Mouse (Mus musculus): Measurements from ENCODE around the gene Dennd2a.
A peak's percentile ranks its signal among the peaks of the same experiment; 100 is the strongest.

The Dennd2a gene

GRCm38 (mm10) chr6:39515739-39516131 is 41.9 kb downstream of the Dennd2a start:
- peak; percentile 31 for DNase-seq (ENCODE audit: low spot score)

- DNase-seq (ENCODE audit: low spot score): peak; percentile 41
These were observed 42.5 kb downstream of the Dennd2a start for GRCm38 (mm10) chr6:39515040-39515738.

GRCm38 (mm10) chr6:39503476-39503875 is 54.2 kb downstream of the Dennd2a start:
- DNase-seq (ENCODE audit: low spot score): no peak

- no peak for DNase-seq (ENCODE audit: low spot score)
These were observed 60.5 kb downstream of the Dennd2a start for GRCm38 (mm10) chr6:39497165-39497564.

GRCm38 (mm10) chr6:39493129-39493714 is 64.4 kb downstream of the Dennd2a start:
- peak; percentile 51 for DNase-seq (ENCODE audit: low spot score)

- no peak for DNase-seq (ENCODE audit: low spot score)
These were observed 65.5 kb downstream of the Dennd2a start for GRCm38 (mm10) chr6:39492161-39492560.

- no peak for DNase-seq (ENCODE audit: low spot score)
These were observed 66.5 kb downstream of the Dennd2a start for GRCm38 (mm10) chr6:39491203-39491602.

- no peak for DNase-seq (ENCODE audit: low spot score)
These were observed 69.4 kb downstream of the Dennd2a start for GRCm38 (mm10) chr6:39488292-39488691.

GRCm38 (mm10) chr6:39483656-39484055 is 74.0 kb downstream of the Dennd2a start:
- DNase-seq (ENCODE audit: low spot score): no peak

GRCm38 (mm10) chr6:39478509-39479150 is 79.0 kb downstream of the Dennd2a start:
- DNase-seq (ENCODE audit: low spot score): no peak

GRCm38 (mm10) chr6:39476617-39477016 is 81.0 kb downstream of the Dennd2a start:
- DNase-seq (ENCODE audit: low spot score): no peak

GRCm38 (mm10) chr6:39474424-39474823 is 83.2 kb downstream of the Dennd2a start:
- DNase-seq (ENCODE audit: low spot score): peak; percentile 47

- DNase-seq (ENCODE audit: low spot score): no peak
These were observed 84.8 kb downstream of the Dennd2a start for GRCm38 (mm10) chr6:39472837-39473236.

GRCm38 (mm10) chr6:39472271-39472670 is 85.4 kb downstream of the Dennd2a start:
- DNase-seq (ENCODE audit: low spot score): no peak

- no peak for DNase-seq (ENCODE audit: low spot score)
These were observed 87.6 kb downstream of the Dennd2a start for GRCm38 (mm10) chr6:39470076-39470475.

GRCm38 (mm10) chr6:39469427-39469826 is 88.2 kb downstream of the Dennd2a start:
- DNase-seq (ENCODE audit: low spot score): no peak

- DNase-seq (ENCODE audit: low spot score): peak; percentile 86
These were observed 94.8 kb downstream of the Dennd2a start for GRCm38 (mm10) chr6:39462621-39463538.

- no peak for DNase-seq (ENCODE audit: low spot score)
These were observed 97.6 kb downstream of the Dennd2a start for GRCm38 (mm10) chr6:39460040-39460439.

- no peak for DNase-seq (ENCODE audit: low spot score)
These were observed 102.1 kb downstream of the Dennd2a start for GRCm38 (mm10) chr6:39455339-39456160.

GRCm38 (mm10) chr6:39454616-39455015 is 103.1 kb downstream of the Dennd2a start:
- DNase-seq (ENCODE audit: low spot score): no peak

GRCm38 (mm10) chr6:39453564-39453963 is 104.1 kb downstream of the Dennd2a start:
- DNase-seq (ENCODE audit: low spot score): no peak
